Mouse (Mus musculus): ENCODE data around the gene Sf3b6. TPM values are rescaled to one million over a fixed set of nuclear protein-coding genes. Genes with fewer than 3 reads are reported as not detected.

Gene Sf3b6
- total RNA-seq (2023): 129 TPM

GRCm38 (mm10) chr12:4817361-4818101 is at the start of gene Sf3b6:
TSS of gene Sf3b6 (plus strand) at chr12:4817544.

GRCm38 (mm10) chr12:4768492-4769332 is 48.6 kb upstream of the Sf3b6 start, which contains the start of the genes Pfn4 and Fam228b:
TSS of gene Pfn4 (plus strand) at chr12:4769022.
TSS of gene Fam228b (minus strand) at chr12:4769267.

GRCm38 (mm10) chr12:4841392-4841887 is 24.1 kb downstream of the Sf3b6 start, which contains the start of gene Fkbp1b:
TSS of gene Fkbp1b (minus strand) at chr12:4841591.

GRCm38 (mm10) chr12:4842890-4843597 is 25.7 kb downstream of the Sf3b6 start, which contains the start of gene Wdcp:
TSS of gene Wdcp (plus strand) at chr12:4843303.

GRCm38 (mm10) chr12:4874161-4874927 is 57.0 kb downstream of the Sf3b6 start, which contains the start of gene Mfsd2b:
TSS of gene Mfsd2b (minus strand) at chr12:4874359.

Other genes with a start within 250 kb of the Sf3b6 start
- gene Itsn2, start 224.9 kb upstream of the Sf3b6 start, total RNA-seq (2023): 210 TPM
- gene Gm3625, start 224.6 kb upstream of the Sf3b6 start, total RNA-seq (2023): not detected
- gene Fam228a, start 79.1 kb upstream of the Sf3b6 start, total RNA-seq (2023): not detected
- gene Pfn4, start 48.5 kb upstream of the Sf3b6 start, total RNA-seq (2023): 1.9 TPM
- gene Fam228b, start 48.3 kb upstream of the Sf3b6 start, total RNA-seq (2023): 5.5 TPM
- 1.2 TPM for gene Fkbp1b, start 24.0 kb downstream of the Sf3b6 start, total RNA-seq (2023)
- gene Wdcp, start 25.8 kb downstream of the Sf3b6 start, total RNA-seq (2023): 16.2 TPM
- 3.5 TPM for gene Mfsd2b, start 56.8 kb downstream of the Sf3b6 start, total RNA-seq (2023)
- gene Ubxn2a, start 90.2 kb downstream of the Sf3b6 start, total RNA-seq (2023): 28.9 TPM
- 79.5 TPM for gene Atad2b, start 99.8 kb downstream of the Sf3b6 start, total RNA-seq (2023)

Measured in CD4-positive naive resting alpha-beta T cell, adult 57 days (primary cell).